Mouse (Mus musculus) forebrain, embryonic 11.5 days (tissue): Measurements from ENCODE around the gene Bfsp2. TPM values are rescaled to one million over a fixed set of nuclear protein-coding genes. Genes with fewer than 3 reads are reported as not detected.

Experiments
- ATAC-seq: fragments of 200-750 bp; cut with Nextera tagmentation; replicated peaks from 2 replicates; pipeline ENCODE4 v1.8.0; 2017; ENCODE audit warnings: moderate TSS enrichment; ENCODE audit not compliant: low FRiP score
- DNase-seq: peaks from one replicate; pipeline ENCODE4 v3.0.0-alpha.2; 2017; ENCODE audit warnings: low spot score
- H3K27ac ChIP-seq: fragments of 300-500 bp; sonication (generic); 2 replicates; pipeline ENCODE4 v1.5.1; 2014; ENCODE audit warnings: low read depth, low read length
- H3K27me3 ChIP-seq: fragments of 300-500 bp; sonication (generic); 2 replicates; pipeline ENCODE4 v1.6.1; 2014; ENCODE audit warnings: mild to moderate bottlenecking, low read length, mixed read lengths; ENCODE audit not compliant: control insufficient read depth, insufficient read depth
- H3K36me3 ChIP-seq: fragments of 300-500 bp; sonication (generic); 2 replicates; pipeline ENCODE4 v1.6.1; 2014; ENCODE audit warnings: mild to moderate bottlenecking, low read length, moderate library complexity, mixed read lengths; ENCODE audit not compliant: control insufficient read depth, insufficient read depth
- H3K4me1 ChIP-seq: fragments of 300-500 bp; sonication (generic); replicated peaks from 2 replicates; pipeline ENCODE4 v1.6.1; 2014; ENCODE audit warnings: low read length, mixed read lengths; ENCODE audit not compliant: control insufficient read depth, insufficient read depth
- H3K4me2 ChIP-seq: fragments of 300-500 bp; sonication (generic); 2 replicates; pipeline ENCODE4 v1.6.1; 2014; ENCODE audit warnings: low read depth, mild to moderate bottlenecking, low read length, moderate library complexity, mixed read lengths; ENCODE audit not compliant: severe bottlenecking
- H3K4me3 ChIP-seq: fragments of 300-500 bp; sonication (generic); 2 replicates; pipeline ENCODE4 v1.5.1; 2014; ENCODE audit warnings: low read depth, low read length
- H3K9ac ChIP-seq: fragments of 300-500 bp; sonication (generic); 2 replicates; pipeline ENCODE4 v1.6.1; 2014; ENCODE audit warnings: low read length
- H3K9me3 ChIP-seq: fragments of 300-500 bp; sonication (generic); 2 replicates; pipeline ENCODE4 v1.6.1; 2016; ENCODE audit warnings: low read length, mixed read lengths; ENCODE audit not compliant: control insufficient read depth
- WGBS: fragments of 180-500 bp; shearing (Covaris S2); extraction: QIAGEN DNeasy Blood & Tissue Kit; methylation state at CpG from one replicate; pipeline ENCODE4 v1.1.7; 2014; 5-methylcytosine and 5-hydroxymethylcytosine counted together
- polyA plus RNA-seq: library from polyadenylated mRNA; unstranded; fragments of >200 nt; fragmentation: Nextera tagmentation; extraction: Ambion mirVana; gene quantifications from 2 replicates; pipeline ENCODE4 v1.2.1, GENCODE M21; 2014

Bfsp2 gene
- polyA plus RNA-seq, 1 experiment from 2014 or later, result 1.8 TPM

- Histone ChIP-seq H3K9ac (no peak overlapping the region), H3K4me2 (no peak overlapping the region), H3K4me1 (no peaks in the 10 kb centered on the region), H3K4me3 (no peak overlapping the region), H3K36me3 (no peaks in the 10 kb centered on the region), H3K27me3 (no peaks in the 10 kb centered on the region), H3K9me3 (no peaks in the 10 kb centered on the region), H3K27ac (no peak overlapping the region)
- DNase-seq (no peak), ATAC-seq (no peak)
- 70% methylated on average over 13 of the region's 13 CpGs for WGBS
Observed at GRCm38 (mm10) chr9:103432122-103432778, 48.0 kb downstream of the Bfsp2 start.

GRCm38 (mm10) chr9:103431718-103432117 is 48.5 kb downstream of the Bfsp2 start:
- Histone ChIP-seq H3K9me3 (no peaks in the 10 kb centered on the region), H3K27me3 (no peaks in the 10 kb centered on the region), H3K4me1 (no peaks in the 10 kb centered on the region), H3K4me3 (no peak overlapping the region), H3K9ac (no peak overlapping the region), H3K27ac (no peak overlapping the region), H3K36me3 (no peaks in the 10 kb centered on the region), H3K4me2 (no peak overlapping the region)
- DNase-seq (no peak), ATAC-seq (0 out of 2 replicates have a peak, but pooled peaks have one; percentile 24)
- 88% methylated on average over 1 of the region's 1 CpGs for WGBS

GRCm38 (mm10) chr9:103430431-103431220 is 49.6 kb downstream of the Bfsp2 start:
- no peak overlapping the region for H3K27ac ChIP-seq
- H3K9me3 ChIP-seq, result no peaks in the 10 kb centered on the region
- no peak overlapping the region for H3K9ac ChIP-seq
- WGBS, result 86% methylated on average over 13 of the region's 13 CpGs
- no peak for DNase-seq
- H3K4me3 ChIP-seq, result no peak overlapping the region
- no peaks in the 10 kb centered on the region for H3K4me1 ChIP-seq
- no peak overlapping the region for H3K4me2 ChIP-seq
- ATAC-seq, result no peak
- H3K27me3 ChIP-seq, result no peaks in the 10 kb centered on the region
- no peaks in the 10 kb centered on the region for H3K36me3 ChIP-seq

GRCm38 (mm10) chr9:103426425-103426824 is 53.8 kb downstream of the Bfsp2 start:
- H3K4me1 ChIP-seq, result peaks cover 4% of the 10 kb centered on the region; the same call in 1 of the 2 replicates
- H3K9ac ChIP-seq, result no peak overlapping the region
- H3K27ac ChIP-seq, result no peak overlapping the region
- no peak overlapping the region for H3K4me3 ChIP-seq
- DNase-seq (no peak), ATAC-seq (no peak)
- no peaks in the 10 kb centered on the region for H3K36me3 ChIP-seq
- no peak overlapping the region for H3K4me2 ChIP-seq
- H3K27me3 ChIP-seq, result no peaks in the 10 kb centered on the region
- WGBS, result 84% methylated on average over 11 of the region's 11 CpGs
- no peaks in the 10 kb centered on the region for H3K9me3 ChIP-seq

GRCm38 (mm10) chr9:103424869-103425268 is 55.4 kb downstream of the Bfsp2 start:
- Histone ChIP-seq H3K4me3 (no peak overlapping the region), H3K9me3 (no peaks in the 10 kb centered on the region)
- 79% methylated on average over 11 of the region's 11 CpGs for WGBS

GRCm38 (mm10) chr9:103423951-103424350 is 56.3 kb downstream of the Bfsp2 start:
- ATAC-seq (no peak), DNase-seq (no peak)
- Histone ChIP-seq H3K9ac (no peak overlapping the region), H3K4me3 (no peak overlapping the region), H3K9me3 (no peaks in the 10 kb centered on the region), H3K27ac (no peak overlapping the region), H3K4me2 (no peak overlapping the region), H3K36me3 (no peaks in the 10 kb centered on the region), H3K4me1 (peaks cover 4% of the 10 kb centered on the region; the same call in 1 of the 2 replicates), H3K27me3 (no peaks in the 10 kb centered on the region)
- 65% methylated on average over 8 of the region's 8 CpGs for WGBS

More at GRCm38 (mm10) chr9:103424869-103425268, 55.4 kb downstream of the Bfsp2 start:
- Histone ChIP-seq H3K9ac (no peak overlapping the region), H3K27ac (no peak overlapping the region), H3K27me3 (no peaks in the 10 kb centered on the region), H3K4me1 (peaks cover 4% of the 10 kb centered on the region; the same call in 1 of the 2 replicates), H3K36me3 (no peaks in the 10 kb centered on the region), H3K4me2 (no peak overlapping the region)
- ATAC-seq (no peak), DNase-seq (no peak)

- no peak for ATAC-seq
- no peaks in the 10 kb centered on the region for H3K36me3 ChIP-seq
- H3K27ac ChIP-seq, result 0 out of 2 replicates have a peak overlapping the region, but pooled peaks have one; percentile 0
- H3K9ac ChIP-seq, result no peak overlapping the region
- H3K4me2 ChIP-seq, result no peak overlapping the region
- no peak for DNase-seq
- no peaks in the 10 kb centered on the region for H3K27me3 ChIP-seq
- H3K9me3 ChIP-seq, result no peaks in the 10 kb centered on the region
- peaks cover 4% of the 10 kb centered on the region; the same call in 1 of the 2 replicates for H3K4me1 ChIP-seq
- H3K4me3 ChIP-seq, result no peak overlapping the region
- WGBS, result 64% methylated on average over 7 of the region's 7 CpGs
Observed at GRCm38 (mm10) chr9:103423384-103423783, 56.8 kb downstream of the Bfsp2 start.

GRCm38 (mm10) chr9:103422847-103423246 is 57.4 kb downstream of the Bfsp2 start:
- no peaks in the 10 kb centered on the region for H3K27me3 ChIP-seq
- H3K4me2 ChIP-seq, result no peak overlapping the region
- no peak overlapping the region for H3K9ac ChIP-seq
- WGBS, result 41% methylated on average over 18 of the region's 18 CpGs
- H3K9me3 ChIP-seq, result no peaks in the 10 kb centered on the region
- H3K4me3 ChIP-seq, result no peak overlapping the region
- H3K4me1 ChIP-seq, result peaks cover 4% of the 10 kb centered on the region; the same call in 1 of the 2 replicates
- DNase-seq, result peak; percentile 68
- H3K27ac ChIP-seq, result 0 out of 2 replicates have a peak overlapping the region, but pooled peaks have one; percentile 0
- peak; percentile 33; the same call in 1 of the 2 replicates for ATAC-seq
- H3K36me3 ChIP-seq, result no peaks in the 10 kb centered on the region
